Mouse (Mus musculus): ENCODE measurements at regions not wholly inside any gene's neighbourhood (a gene's known extent, or its start where the extent isn't known, plus 50 kb on each side); places are given as distances from the start of the nearest gene placed in this dataset.

DNA sequence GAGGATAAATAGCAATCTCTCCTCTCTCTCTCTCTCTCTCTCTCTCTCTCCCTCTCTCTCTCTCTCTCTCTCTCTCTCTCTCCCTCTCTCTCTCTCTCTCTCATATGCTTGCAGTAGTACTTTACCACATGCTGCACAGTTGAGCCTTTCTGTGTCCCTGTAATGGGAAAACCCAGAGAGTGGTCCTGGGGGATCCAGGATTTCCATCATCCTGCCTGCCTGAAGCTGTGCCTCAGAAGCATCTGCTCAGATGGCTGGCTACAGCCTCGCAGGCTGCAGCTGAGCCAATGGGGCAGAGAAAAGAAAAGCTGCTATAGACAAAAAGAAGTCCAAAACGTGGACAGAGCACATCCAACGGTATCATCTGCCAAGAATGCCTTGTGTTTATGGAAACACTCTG is 97.1 kb downstream of the Slc5a7 start:
- TF ChIP-seq CTCF (IDR thresholded peaks at IDR 0.05; ENCODE audit: low read depth) (no peak), EP300 (optimal IDR thresholded peaks at IDR 0.05) (no peak)
